Mouse (Mus musculus): ENCODE data around the gene Myl6b.
"Not testable (repeated sequence)": the region's sequence is repeated elsewhere in the genome, so short reads cannot be mapped to it uniquely, and the experiment has no call there.

Gene Myl6b

GRCm38 (mm10) chr10:128518833-128519232 is 20.3 kb upstream of the Myl6b start:
- DNase-seq (ENCODE audit: low spot score), result peak; percentile 63

- DNase-seq (ENCODE audit: low spot score), result no peak
Measured at GRCm38 (mm10) chr10:128516677-128517076, 18.2 kb upstream of the Myl6b start.

GRCm38 (mm10) chr10:128516029-128516428 is 17.5 kb upstream of the Myl6b start:
- no peak for DNase-seq (ENCODE audit: low spot score)

- no peak for DNase-seq (ENCODE audit: low spot score)
Measured at GRCm38 (mm10) chr10:128515044-128515443, 16.6 kb upstream of the Myl6b start.

GRCm38 (mm10) chr10:128511761-128512160 is 13.3 kb upstream of the Myl6b start:
- no peak for DNase-seq (ENCODE audit: low spot score)

GRCm38 (mm10) chr10:128511189-128511588 is 12.7 kb upstream of the Myl6b start:
- no peak for DNase-seq (ENCODE audit: low spot score)

GRCm38 (mm10) chr10:128510301-128510700 is 11.8 kb upstream of the Myl6b start:
- no peak for DNase-seq (ENCODE audit: low spot score)

GRCm38 (mm10) chr10:128509831-128510230 is 11.3 kb upstream of the Myl6b start:
- DNase-seq (ENCODE audit: low spot score), result no peak

GRCm38 (mm10) chr10:128509203-128509602 is 10.7 kb upstream of the Myl6b start:
- no peak for DNase-seq (ENCODE audit: low spot score)

GRCm38 (mm10) chr10:128508260-128508659 is 9.8 kb upstream of the Myl6b start:
- no peak for DNase-seq (ENCODE audit: low spot score)

GRCm38 (mm10) chr10:128505974-128506373 is 7.5 kb upstream of the Myl6b start:
- DNase-seq (ENCODE audit: low spot score), result no peak

- DNase-seq (ENCODE audit: low spot score), result not testable (repeated sequence)
Measured at GRCm38 (mm10) chr10:128505371-128505667, 6.8 kb upstream of the Myl6b start.

GRCm38 (mm10) chr10:128504641-128505370 is 6.3 kb upstream of the Myl6b start:
- no peak for DNase-seq (ENCODE audit: low spot score)

- no peak for DNase-seq (ENCODE audit: low spot score)
Measured at GRCm38 (mm10) chr10:128504012-128504411, 5.5 kb upstream of the Myl6b start.

GRCm38 (mm10) chr10:128503532-128503931 is 5.0 kb upstream of the Myl6b start:
- no peak for DNase-seq (ENCODE audit: low spot score)

- no peak for DNase-seq (ENCODE audit: low spot score)
Measured at GRCm38 (mm10) chr10:128502341-128502740, 3.9 kb upstream of the Myl6b start.

GRCm38 (mm10) chr10:128499116-128499671 is 709 bp upstream of the Myl6b start:
- DNase-seq (ENCODE audit: low spot score), result peak; percentile 76

GRCm38 (mm10) chr10:128497134-128497737 is 1.2 kb downstream of the Myl6b start:
- DNase-seq (ENCODE audit: low spot score), result no peak

- DNase-seq (ENCODE audit: low spot score), result no peak
Measured at GRCm38 (mm10) chr10:128496509-128497077, 1.9 kb downstream of the Myl6b start.

- DNase-seq (ENCODE audit: low spot score), result no peak
Measured at GRCm38 (mm10) chr10:128495903-128496302, 2.6 kb downstream of the Myl6b start.

GRCm38 (mm10) chr10:128495270-128495669 is 3.2 kb downstream of the Myl6b start:
- no peak for DNase-seq (ENCODE audit: low spot score)

GRCm38 (mm10) chr10:128494667-128495245 is 3.7 kb downstream of the Myl6b start:
- no peak for DNase-seq (ENCODE audit: low spot score)
